Mouse (Mus musculus) spleen, postnatal 4 days (tissue): ENCODE data around the gene Krcc1.
"Not testable (repeated sequence)": the region's sequence is repeated elsewhere in the genome, so short reads cannot be mapped to it uniquely, and the experiment has no call there.

Source experiments
- DNase-seq, 2 experiments: peaks; one replicate each; pipeline ENCODE4 v3.0.0; 2022; ENCODE audit warnings: low spot score in 2 of 2

Gene Krcc1

DNA sequence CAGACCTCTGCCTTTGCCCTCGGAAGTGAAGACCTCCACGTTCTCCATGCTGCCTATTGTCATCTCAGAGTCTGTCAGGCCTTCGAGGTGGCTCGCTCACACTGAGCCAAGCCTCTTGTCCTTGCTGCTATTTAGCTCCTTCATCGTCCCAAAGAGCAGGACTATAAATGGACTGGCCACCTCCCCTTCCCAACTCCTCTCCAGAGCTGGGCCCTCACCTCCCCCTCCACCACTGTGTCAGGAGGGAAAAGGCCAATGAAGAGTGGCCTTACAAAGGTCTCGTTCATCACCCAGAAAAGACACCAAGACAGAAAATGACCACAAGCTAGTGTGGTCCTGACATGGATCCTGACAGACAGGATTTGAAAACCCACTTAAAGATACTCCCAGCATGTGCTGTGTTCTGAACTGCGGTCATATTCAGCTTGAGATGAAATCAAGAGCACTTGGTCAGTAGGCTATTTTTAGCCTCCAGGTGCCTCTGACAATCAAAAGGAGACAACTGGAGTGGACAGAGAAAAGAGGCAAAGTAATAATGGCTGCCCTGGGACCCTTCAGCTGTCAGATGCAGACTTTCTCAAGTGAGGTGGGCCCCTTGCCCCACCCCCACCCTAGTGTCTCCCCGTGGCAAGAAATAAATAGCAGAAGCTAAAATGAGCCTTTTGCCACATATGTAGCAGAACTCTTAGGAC lies 9.2 kb upstream of the Krcc1 start:
- no peak for DNase-seq

DNA sequence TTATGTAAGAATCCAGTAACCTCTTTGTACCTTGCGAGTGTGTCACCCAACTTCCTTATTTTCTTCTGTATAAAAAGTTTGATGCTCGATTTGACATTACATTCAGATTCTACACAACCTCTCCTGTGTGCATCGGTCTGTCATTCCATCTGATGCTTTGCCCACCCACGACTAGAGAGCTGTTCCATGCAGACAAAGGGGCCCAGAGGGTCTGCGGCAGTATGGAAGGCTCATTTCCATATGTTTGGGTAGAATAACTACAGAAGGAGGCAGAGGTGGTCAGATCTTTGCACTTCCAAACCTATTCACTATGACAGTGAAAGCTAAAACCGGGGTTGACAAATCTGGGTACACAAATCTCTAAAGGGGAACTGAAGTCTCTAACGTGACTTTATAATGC lies 3.9 kb upstream of the Krcc1 start:
- not testable (repeated sequence) for DNase-seq

DNA sequence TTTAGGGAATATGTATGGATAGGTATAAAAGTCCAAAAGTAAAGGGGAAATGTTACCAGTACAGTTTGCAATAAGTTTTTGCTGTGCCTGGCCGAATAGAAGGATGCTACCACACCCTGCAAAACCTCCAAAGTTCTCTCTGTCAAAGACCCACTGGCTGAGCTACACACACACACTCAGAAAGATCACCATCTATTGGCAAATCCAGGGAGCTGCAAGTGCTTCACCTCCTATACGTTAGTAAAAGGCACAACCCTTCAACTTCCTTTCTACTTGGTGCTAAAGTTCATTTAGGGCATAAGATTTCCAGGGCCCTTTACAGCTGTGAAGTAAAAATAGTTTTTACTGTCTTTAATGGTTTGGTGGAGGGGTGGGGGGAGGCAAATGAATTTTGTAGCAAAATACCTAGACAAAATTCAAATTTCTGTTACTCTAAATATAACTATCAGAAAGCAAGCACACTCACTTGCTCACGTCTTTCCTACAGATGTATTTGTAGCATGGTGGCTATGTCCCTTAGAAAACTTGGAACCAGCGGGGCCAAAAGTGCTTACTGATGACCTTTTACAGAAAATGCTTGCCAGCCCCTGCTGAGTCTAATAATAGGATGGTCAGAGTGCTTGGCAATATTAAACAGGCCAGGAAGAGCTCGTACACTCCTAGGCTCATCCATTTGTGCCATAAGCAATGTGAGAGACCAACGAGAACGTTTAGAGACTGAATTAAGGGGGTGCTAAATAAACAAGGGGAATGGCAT lies 2.4 kb upstream of the Krcc1 start:
- no peak for DNase-seq

DNA sequence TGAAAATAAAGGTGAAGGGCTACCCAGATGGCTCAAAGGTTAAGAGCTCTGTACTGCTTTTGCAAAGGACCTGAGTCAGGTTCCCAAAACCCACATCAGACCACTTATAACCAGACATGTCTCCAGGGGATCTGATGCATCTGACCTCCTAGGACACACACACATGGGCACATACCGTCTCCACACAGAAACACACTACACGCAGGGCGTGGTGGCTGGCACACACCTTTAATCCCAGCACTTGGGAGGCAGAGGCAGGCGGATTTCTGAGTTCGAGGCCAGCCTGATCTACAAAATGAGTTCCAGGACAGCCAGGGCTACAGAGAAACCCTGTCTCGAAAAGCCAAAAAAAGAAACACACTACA lies 1.8 kb upstream of the Krcc1 start:
- DNase-seq, result not testable (repeated sequence)

DNA sequence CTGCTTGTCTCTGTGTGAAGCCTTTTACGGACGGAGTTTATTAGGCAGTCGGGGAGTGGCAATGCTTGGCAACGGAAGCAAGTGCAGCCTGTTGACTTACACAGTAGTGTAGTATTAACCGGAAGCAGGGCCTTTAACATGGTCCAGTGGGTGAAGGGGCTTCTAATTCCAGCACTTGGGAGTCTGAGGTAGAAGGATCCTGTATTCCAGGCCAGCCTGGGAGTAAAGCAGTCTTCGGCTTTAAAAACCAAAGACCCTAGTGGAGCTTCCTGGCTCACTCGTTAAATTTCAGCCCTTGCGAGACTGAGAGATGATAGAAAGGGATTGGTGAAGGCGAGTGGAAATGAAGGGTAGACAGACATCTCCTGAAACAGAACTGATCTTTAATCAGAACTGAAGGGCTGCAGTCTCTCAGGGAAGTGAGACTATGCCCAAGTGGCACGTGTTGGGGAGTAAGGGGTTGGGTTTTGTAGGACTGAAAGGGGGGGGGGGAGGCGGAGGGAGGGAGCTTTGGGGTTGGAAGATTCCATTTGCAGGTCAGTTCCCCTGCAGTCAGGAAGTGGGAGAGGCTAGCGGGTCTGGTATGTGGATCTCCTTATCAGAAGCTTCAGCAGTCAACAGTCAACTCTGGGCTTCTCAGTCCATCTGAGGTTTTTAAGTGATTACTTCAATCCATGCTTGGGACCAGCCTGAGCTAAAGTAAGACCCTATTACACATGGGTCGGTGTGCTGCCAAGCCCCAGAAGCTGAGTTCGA lies 998 bp upstream of the Krcc1 start:
- DNase-seq, result peak in 1 of 2 experiments; percentile 31

DNA sequence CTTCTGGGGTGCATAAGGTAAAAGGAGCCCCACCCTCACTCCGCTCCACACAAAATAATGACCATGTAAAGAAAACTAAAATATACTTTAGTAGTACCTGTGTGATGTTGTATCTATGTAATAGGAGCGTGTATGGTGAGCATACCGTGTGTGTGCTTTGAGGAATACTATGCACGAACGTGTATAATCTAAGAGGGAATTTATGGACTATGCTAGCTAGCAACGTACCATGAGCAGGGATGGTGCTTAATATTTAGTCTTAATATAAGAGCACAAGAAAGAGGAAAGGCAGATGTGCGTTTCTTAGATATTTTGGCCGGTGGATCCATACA lies 454 bp upstream of the Krcc1 start:
- DNase-seq, result peak in 1 of 2 experiments; percentile 58

DNA sequence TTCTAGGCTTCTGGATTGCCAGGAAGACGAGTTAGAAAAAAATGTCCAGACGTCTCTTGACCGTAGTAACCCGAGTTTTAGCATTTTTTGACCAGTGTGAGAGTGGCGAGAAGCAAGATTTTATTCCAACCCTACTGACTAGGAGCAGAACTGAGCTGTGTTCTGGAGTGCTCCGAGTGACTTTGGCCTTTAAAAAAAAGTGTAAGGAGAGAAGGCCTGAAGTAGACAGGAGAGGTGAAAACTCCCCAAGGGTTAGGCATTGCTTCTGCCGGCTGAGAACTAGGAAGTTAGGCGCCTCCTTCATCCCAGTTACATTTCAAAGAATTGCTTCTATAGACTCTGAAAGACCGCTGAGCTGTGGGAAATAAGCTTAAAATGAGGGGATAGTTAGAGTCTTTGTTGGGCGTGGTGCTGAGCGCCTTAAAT lies 852 bp downstream of the Krcc1 start:
- DNase-seq, result peak in 1 of 2 experiments; percentile 60

DNA sequence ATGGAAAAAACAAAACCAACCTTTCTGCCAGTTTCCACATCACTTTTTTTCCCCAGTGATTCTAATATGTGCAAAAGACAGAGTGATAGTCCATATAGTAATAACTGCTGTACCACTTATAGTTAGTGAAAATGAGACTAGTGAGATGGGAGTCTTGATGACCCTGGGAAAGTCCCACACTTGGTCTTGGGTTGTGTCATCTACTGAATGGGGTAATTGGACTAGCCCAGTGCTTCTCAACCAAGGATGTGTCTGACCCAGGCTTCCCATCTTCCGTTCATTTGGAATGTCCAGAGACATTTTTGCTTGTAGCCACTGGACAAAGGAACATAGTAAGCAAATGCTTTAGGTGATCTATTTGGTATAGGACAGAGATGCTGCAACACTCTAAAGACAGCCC lies 2.2 kb downstream of the Krcc1 start:
- DNase-seq, result no peak

DNA sequence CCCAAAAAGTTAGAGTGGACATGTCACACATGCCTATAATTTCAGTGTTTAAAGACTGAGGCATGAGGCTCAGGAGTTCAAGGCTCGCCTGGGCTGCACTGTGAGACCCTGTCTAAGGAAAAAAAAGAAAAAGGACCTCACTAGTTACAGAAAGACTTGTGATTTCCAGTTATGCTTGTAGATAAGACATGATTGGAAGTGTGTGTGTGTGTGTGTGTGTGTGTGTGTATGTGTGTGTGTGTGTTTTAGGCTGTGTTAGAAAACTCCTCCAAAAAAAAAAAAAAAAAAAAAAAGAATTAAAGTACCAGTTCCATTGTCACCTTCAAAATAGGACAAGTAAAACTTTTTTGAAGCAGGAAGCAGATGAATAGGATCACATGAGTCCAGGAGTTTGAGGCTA lies 3.1 kb downstream of the Krcc1 start:
- DNase-seq, result no peak

DNA sequence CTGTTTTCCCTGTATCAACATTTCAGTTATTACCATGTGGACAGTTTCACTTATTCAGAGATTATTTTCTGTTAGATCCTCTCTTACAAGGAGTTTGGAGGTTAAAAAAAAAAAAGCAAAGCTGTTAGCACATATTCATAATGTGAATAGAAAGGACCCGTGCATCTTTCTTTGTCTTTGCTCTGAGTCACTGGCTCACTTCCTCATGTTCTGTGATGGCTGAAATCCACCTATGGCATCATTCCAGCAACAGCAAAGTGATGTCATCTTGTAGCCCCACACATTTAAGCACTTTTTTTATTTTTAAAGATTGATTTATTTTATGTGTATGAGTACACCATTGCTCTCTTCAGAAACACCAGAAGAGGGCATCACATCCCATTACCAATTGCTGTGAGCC lies 7.9 kb downstream of the Krcc1 start:
- DNase-seq, result no peak

DNA sequence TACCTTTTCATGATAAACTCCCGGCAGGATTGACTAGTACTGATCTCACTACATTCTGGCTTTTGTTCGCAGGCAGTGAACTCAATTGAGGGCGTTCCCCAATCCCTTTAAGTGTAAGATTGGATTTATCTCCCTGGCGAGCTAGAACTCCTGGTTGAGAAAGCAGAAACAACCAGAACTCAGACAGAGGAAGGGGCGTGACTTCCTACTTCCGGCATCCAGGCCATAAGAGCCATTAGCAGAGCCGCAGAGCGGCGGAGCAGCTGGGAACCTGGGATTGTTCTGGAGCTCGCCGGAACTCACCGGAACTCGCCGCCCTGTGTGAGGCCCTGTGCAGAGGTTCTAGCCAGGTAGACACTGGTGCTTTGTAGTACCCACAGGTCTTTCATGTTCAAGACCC lies 22.0 kb downstream of the Krcc1 start:
- no peak for DNase-seq

DNA sequence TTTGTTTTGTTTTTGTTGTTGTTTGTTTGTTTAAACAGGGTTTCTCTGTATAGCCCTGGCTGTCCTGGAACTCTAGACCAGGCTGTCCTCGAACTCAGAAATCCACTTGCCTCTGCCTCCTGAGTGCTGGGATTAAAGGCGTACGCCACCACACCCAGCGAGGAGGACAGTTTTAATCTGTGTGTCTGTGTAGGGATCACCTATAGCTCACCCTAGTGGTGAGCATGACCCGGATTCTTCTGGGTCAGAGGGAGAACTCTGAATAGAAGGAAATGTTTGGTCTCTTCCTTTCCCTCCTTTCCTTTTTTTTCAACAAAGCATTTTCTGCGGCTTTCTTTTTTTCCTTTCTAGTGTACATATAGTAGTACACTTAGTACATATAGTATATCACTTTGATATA lies 23.8 kb downstream of the Krcc1 start:
- peak in 1 of 2 experiments; percentile 13 for DNase-seq

DNA sequence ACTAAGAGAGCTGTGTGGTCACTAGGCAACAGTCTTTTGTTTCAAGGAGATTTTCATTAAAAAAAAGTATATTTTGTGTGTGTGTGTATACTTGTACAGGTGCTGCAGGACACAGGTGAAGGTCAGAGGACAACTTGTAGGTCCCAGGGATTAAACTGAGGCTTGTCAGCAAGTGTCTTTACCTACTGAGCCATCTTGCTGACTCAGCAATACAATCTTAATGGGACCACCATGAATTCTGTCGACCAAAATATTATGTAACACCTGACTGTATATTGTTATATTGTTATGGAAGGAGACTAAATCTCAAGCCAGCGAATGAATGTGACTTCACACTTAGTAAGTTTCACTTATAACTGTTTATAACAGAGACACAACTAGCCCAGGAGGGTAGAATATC lies 26.6 kb downstream of the Krcc1 start:
- DNase-seq, result peak in 1 of 2 experiments; percentile 20

DNA sequence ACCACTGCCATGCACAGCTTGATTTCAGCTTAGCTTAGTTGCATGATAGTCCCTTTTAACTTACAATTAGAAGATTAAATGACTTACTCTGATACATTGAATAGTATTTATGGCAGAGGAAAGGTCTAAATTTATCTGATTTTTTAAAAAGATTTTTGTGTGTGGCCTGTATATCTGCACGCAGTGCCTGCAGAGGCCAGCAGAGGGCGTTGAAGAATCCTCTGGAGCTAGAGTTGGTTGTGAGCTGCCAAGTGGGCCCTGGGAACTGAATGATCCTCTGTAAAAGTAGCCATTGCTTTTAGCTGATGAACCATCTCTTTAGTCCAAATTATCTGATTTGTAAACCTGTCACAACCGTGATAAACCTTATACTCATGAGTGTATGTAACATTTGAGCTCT lies 27.3 kb downstream of the Krcc1 start:
- DNase-seq, result peak in 1 of 2 experiments; percentile 20

DNA sequence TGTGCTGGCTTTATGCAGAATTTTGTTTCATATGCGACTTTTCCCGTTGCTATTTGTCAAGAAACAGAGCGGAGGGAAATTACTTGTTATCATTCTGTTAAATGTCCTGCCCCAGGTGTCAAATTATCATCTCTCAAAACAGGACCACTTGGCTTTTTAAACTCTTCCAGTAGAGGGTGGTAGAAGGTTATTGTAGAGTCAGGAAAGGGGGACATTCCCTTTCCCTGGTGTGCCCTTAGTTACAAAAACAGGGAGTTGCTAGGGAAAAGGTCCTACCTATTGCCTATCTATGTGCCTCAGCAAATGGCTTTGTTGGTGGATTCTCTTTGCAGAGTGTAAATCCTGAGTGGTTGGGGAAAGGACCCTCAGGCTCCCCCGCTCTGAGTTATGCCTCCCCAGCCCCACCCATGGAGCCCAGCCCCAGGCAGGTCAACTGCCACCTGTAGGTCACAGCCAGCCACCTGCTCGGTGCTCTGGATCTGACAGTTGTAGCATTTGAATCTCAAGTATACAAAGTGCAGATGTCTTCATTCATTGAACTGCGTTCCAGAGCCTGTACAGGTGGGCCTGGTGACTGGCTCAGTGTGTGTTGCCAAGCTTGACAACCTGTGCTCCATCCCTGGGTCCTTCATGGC lies 30.7 kb downstream of the Krcc1 start:
- DNase-seq, result no peak

DNA sequence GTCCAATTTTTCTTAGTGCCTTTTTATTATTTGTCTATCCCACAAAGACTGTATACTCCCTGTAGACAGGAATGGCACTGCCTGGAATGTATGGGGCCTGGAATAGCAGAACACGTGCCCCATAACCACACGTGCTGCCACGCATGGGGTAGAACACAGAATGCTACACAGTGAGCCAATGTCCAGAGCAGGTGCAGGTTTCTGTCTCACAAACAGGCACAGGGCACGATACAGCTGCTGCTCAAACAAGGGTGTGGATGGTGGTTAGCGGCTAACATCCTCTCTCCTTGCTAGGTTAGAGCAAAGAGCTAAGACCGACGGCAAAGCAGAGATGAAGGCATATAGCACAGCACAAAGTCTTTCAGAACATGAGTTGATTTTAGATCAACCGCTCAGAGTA lies 36.0 kb downstream of the Krcc1 start:
- DNase-seq, result no peak

DNA sequence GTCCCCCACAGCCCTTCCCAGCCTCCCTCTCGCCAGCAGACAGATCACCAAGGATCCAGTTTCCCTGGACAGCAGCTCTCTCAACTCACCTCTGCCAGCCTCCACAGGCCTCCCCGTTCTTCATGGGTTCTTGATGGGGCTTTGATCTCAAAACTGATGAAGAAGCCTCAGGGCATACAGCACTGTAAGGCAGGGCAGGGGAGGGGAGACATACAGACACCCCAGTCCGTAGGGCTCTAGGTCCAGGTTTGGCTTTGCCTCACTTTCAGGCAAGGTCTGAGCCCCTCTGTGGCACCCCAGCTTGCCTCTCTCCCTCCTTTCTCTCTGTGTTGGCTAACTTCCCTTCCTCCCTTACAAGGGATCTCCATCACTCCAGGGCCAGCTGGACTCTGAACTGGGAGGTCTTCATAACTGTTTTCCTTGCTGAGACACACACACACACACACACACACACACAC lies 50.4 kb downstream of the Krcc1 start, which contains the start of gene Smyd1:
Smyd1 (minus strand) TSS at position 408 of the 458 bp plus-strand sequence.
- DNase-seq, result no peak

DNA sequence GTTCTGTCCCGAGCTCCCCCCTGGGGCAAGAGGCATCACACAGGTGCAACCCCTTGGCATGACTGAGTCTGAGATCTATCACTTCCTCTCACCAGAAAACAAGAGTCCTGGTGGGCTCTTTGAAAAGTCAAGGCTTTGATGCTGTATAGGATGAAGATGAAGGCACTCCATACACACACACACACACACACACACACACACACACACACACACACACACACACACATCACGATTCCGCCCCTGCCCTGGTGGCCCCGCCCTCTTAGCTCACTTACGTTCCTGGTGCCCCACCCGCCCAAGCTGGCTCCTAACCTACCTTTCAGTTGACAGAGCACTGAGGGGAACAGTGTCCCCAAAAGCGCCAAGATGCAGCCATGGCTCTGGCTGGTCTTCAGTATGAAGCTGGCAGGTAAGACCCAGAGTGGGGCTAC lies 51.0 kb downstream of the Krcc1 start, which contains the start of gene Cd8b1:
Cd8b1 (plus strand) TSS at position 298 of the 431 bp plus-strand sequence.
- DNase-seq, result no peak

DNA sequence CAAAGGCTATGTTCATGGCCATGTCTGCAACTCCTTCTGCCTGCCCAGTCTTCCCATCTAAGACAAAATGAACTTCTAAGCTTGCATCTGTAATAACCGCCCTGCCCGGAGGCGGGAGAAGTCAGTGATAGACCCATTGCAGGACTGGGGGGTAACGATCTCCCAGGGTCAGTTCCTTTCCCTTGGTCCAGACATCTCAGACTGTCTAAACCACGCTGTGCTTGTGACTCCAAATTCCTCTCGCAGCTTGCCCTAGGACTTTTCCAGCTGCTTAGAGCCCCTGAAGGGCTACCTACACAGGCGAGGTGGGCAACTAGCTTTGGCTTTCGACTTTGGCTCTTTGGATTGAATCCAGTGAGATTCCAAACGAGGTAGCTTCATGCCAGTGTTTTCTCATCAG lies 53.3 kb downstream of the Krcc1 start:
- no peak for DNase-seq

DNA sequence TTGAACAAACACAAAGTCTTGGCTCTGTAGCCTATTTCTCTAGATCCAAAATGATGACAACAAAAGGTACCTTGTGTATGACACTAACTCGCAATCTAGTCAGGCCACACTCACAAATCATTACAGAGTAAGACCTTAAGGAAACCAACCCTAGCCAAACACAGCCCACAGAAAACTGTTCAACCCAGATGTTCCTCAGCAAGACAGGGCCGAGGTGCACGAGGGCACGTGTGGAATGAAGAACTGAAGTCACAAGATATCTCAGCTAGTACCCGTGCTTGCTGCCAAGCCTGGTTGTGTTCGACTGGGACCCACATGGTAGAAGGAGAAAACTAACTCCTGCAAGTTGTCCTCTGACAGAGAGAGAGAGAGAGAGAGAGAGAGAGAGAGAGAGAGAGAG lies 58.4 kb downstream of the Krcc1 start:
- no peak for DNase-seq

DNA sequence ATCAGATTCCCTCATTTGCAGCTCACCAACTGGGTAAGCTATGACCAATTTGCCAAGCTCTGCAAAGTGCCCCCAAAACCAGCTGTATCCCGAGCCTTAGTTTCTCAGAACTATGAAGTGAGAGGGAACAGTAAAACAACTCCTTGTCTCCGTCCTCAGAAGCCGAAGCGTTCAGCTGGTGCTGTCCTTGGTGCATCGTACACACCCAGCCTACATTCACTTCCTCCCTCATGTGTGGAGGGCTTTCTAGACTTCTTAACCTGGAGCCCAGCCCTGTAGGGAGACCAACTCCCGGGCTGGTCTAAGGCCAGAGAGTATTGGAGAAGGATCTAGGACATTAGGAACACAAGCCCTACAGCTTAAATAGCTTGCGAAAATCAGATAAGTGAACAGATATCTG lies 59.0 kb downstream of the Krcc1 start:
- no peak for DNase-seq

DNA sequence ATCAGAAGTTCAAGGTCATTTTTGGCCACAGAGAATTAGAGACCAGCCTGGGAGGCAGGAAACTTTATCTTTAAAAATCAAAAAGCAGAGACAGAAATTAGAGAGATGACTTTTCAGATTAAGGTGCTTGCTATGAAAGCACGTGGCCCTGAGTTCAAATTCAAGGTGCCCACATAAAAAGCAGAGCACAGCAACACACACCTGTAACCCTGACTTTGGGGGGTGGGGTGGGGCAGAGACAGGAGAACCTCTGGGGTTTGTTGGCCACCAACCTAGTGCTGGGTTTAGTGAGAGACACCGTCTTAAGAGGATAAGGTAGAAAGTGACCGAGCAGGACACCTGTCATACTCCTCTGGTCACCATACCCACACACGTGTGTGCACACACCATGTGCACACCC lies 60.0 kb downstream of the Krcc1 start:
- DNase-seq, result not testable (repeated sequence)
